Mouse (Mus musculus): Measurements from ENCODE around the gene 4930550L24Rik. TPM values are rescaled to one million over a fixed set of nuclear protein-coding genes. Genes with fewer than 3 reads are reported as not detected.

The 4930550L24Rik gene
- polyA plus RNA-seq (2015; fragmentation: Nextera tagmentation; extraction: Ambion mirVana): not detected in 2 replicates

DNA sequence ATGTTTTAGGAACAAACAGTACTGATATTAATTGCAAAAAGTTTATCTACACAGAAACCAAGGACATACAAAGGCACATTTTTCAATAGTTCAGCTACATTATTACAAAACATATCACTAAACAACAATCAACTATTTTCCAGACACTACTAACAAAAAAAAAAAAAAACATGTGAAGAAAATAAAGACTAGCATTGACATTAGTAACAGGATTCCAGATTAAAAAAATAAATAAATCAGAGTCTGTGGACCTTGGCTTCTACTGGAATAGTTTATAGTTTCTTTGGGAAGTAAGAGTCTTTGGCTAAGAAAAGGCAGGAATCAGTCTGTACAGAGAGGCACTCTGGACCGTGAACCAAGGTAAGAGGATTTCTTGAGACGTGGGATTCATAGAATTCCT is at the start of gene 4930550L24Rik:
Gene 4930550L24Rik (plus strand): TSS at position 301 of the 400 bp plus-strand sequence.
- no peak for ATAC-seq (ENCODE audit: extremely low read depth, insufficient number of reproducible peaks, low FRiP score, low TSS enrichment)
- H3K9ac ChIP-seq: no peak within 1 kb of the TSS
- 68% methylated on average over 2 of the region's 2 CpGs for WGBS
- no peak within 1 kb of the TSS for H3K27ac ChIP-seq (replicated peaks)
- H3K27me3 ChIP-seq (replicated peaks): no peaks in the 10 kb centered on the region
- no peaks in the 10 kb centered on the region for H3K36me3 ChIP-seq
- no peak within 1 kb of the TSS for H3K4me3 ChIP-seq
- H3K9me3 ChIP-seq: no peaks in the 10 kb centered on the region
- H3K4me1 ChIP-seq: no peaks in the 10 kb centered on the region
- no peak within 1 kb of the TSS for H3K4me2 ChIP-seq

DNA sequence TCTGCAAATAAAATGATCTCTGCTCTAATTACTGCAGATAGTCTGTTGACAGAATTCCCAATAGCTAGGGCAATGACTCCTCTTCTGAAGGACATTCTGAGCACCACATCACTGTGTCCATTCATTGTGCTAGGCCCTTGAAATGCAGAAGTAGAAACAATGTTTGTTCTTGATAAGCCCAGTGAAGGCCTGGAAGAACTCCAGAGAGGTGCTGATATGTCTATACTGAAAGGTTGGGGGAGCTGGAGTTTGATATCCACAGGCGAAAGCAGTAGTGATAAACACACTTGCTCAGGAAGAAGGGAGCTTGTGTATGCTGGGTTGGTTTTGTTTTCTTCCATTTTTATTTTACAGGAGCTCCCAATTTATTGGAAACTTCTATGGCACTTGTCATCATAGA is 8.4 kb upstream of the 4930550L24Rik start:
- Histone ChIP-seq H3K4me2 (no peak overlapping the region), H3K9me3 (no peaks in the 10 kb centered on the region), H3K9ac (no peak overlapping the region), H3K27me3 (replicated peaks) (no peaks in the 10 kb centered on the region), H3K36me3 (no peaks in the 10 kb centered on the region), H3K27ac (replicated peaks) (no peak overlapping the region), H3K4me1 (0 out of 2 replicates have a peak, but pooled peaks cover 4% of the 10 kb centered on the region), H3K4me3 (no peak overlapping the region)
- no peak for ATAC-seq (ENCODE audit: extremely low read depth, insufficient number of reproducible peaks, low FRiP score, low TSS enrichment)
- 33% methylated on average over 1 of the region's 1 CpGs for WGBS

DNA sequence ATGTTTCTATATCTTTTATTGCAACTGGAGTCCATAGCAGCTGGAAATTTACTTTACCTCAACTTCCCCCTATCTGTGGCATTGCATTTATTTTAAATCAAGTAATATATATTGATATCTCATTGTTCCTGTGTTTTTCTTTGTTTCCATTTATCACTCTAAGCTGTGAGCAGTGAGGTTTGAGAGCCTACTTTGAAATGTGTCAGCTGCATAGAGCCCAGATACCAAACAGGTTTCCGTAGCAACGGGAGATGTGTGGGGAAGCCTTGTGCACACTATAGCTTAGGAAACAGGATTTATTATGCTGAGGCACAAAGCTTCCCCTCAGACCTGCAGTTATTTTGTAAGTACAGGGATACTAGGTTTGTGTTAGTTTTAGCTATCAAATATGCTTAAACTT is 58.8 kb downstream of the 4930550L24Rik start:
- no peaks in the 10 kb centered on the region for H3K9me3 ChIP-seq
- H3K36me3 ChIP-seq: no peaks in the 10 kb centered on the region
- H3K4me3 ChIP-seq: no peak overlapping the region
- 74% methylated on average over 2 of the region's 2 CpGs for WGBS
- no peak overlapping the region for H3K9ac ChIP-seq
- H3K4me2 ChIP-seq: no peak overlapping the region
- H3K27ac ChIP-seq (replicated peaks): no peak overlapping the region
- no peaks in the 10 kb centered on the region for H3K27me3 ChIP-seq (replicated peaks)
- no peak for ATAC-seq (ENCODE audit: extremely low read depth, insufficient number of reproducible peaks, low FRiP score, low TSS enrichment)
- H3K4me1 ChIP-seq: no peaks in the 10 kb centered on the region
